Mouse (Mus musculus) brain, embryonic 14.5 days (tissue): ENCODE measurements around the gene Olfr424.

ENCODE experiments used
- CTCF ChIP-seq: fragments of 200-500 bp; IDR thresholded peaks from 2 replicates; pipeline ENCODE4 v1.5.1; 2012; ENCODE audit warnings: inconsistent platforms, mild to moderate bottlenecking, moderate library complexity, borderline replicate concordance; ENCODE audit not compliant: insufficient read depth, insufficient read length; ENCODE audit errors: extremely low read depth
- POLR2A ChIP-seq: fragments of 200-500 bp; IDR thresholded peaks from 2 replicates; pipeline ENCODE4 v1.6.1; 2012; ENCODE audit warnings: mild to moderate bottlenecking, inconsistent platforms, borderline replicate concordance; ENCODE audit not compliant: poor library complexity, insufficient read depth, insufficient read length, severe bottlenecking; ENCODE audit errors: extremely low read depth

DNA sequence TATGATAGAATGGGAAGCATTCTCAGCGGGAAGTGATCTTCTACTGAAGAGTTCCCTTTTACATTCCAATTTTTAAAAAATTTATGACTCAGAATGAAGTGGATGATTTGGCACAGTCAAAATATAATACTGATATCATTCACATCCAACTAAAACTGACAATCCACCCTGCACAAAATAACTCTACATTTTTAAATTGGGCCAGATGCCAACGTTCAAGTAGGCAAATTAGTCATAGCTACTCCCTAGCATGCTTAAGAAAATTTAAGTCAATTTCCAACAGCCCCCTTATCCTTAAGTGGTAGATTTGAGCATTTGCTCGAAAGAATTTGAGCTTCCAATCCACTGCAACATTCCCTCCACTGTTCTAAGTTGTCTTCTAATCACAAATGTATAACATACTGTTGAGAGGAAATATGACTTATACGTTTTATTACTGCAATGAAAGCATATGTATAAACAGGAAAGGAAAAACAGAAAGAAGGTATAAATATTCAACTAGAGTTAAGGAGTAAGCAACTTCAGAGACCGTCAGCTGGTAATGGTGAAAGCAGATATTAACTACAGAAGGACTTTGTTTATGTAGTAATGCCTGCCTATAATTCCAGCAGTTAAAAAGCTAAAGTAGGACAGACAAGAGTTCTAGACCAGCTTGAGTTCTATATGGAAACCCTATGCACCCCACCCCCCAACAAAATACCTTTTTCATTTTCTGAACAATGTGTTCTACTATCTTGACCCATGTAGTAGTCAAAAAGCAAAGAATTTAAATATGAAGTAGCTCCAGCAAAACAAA, 39.6 kb downstream of the Olfr424 start:
- TF ChIP-seq CTCF (no peak), POLR2A (no peak)
